Mouse (Mus musculus): ENCODE measurements at regions not wholly inside any gene's neighbourhood (a gene's known extent, or its start where the extent isn't known, plus 50 kb on each side); places are given as distances from the start of the nearest gene placed in this dataset.

GRCm38 (mm10) chr19:26532509-26532908, 72.3 kb upstream of the Smarca2 start:
- peaks cover 16% of the 10 kb centered on the region for H3K4me1 ChIP-seq
- no peaks in the 10 kb centered on the region for H3K27me3 ChIP-seq (replicated peaks)
- peak; percentile 53; the same call in 1 of the 2 replicates for ATAC-seq (ENCODE audit: low FRiP score)
- no peak overlapping the region for H3K9ac ChIP-seq (replicated peaks)
- H3K9me3 ChIP-seq (replicated peaks): no peaks in the 10 kb centered on the region
- no peaks in the 10 kb centered on the region for H3K36me3 ChIP-seq
- H3K4me2 ChIP-seq: peak overlapping the region; percentile 2; the same call in 1 of the 2 replicates
- no peak overlapping the region for H3K4me3 ChIP-seq (replicated peaks)
- WGBS: 30% methylated on average over 6 of the region's 6 CpGs
- H3K27ac ChIP-seq (replicated peaks): peak overlapping the region; percentile 41

- ATAC-seq (ENCODE audit: low FRiP score): no peak
- Histone ChIP-seq H3K27me3 (replicated peaks) (no peaks in the 10 kb centered on the region), H3K4me3 (replicated peaks) (no peak overlapping the region), H3K4me2 (no peak overlapping the region), H3K36me3 (no peaks in the 10 kb centered on the region), H3K9me3 (replicated peaks) (no peaks in the 10 kb centered on the region), H3K9ac (replicated peaks) (no peak overlapping the region), H3K4me1 (peaks cover 6% of the 10 kb centered on the region; the same call in 1 of the 2 replicates), H3K27ac (replicated peaks) (no peak overlapping the region)
- WGBS: 50% methylated on average over 3 of the region's 3 CpGs
These were observed 59.2 kb upstream of the Smarca2 start for GRCm38 (mm10) chr19:26545671-26546070.

GRCm38 (mm10) chr19:26547522-26547921, 57.3 kb upstream of the Smarca2 start:
- H3K4me2 ChIP-seq: no peak overlapping the region

GRCm38 (mm10) chr19:26548562-26549270, 56.1 kb upstream of the Smarca2 start:
- H3K4me1 ChIP-seq: peaks cover 6% of the 10 kb centered on the region; the same call in 1 of the 2 replicates
- no peaks in the 10 kb centered on the region for H3K9me3 ChIP-seq (replicated peaks)
- H3K27me3 ChIP-seq (replicated peaks): no peaks in the 10 kb centered on the region
- no peak overlapping the region for H3K4me2 ChIP-seq
- H3K4me3 ChIP-seq (replicated peaks): no peak overlapping the region
- 0 out of 2 replicates have a peak, but pooled peaks have one; percentile 26 for ATAC-seq (ENCODE audit: low FRiP score)
- 57% methylated on average over 14 of the region's 14 CpGs for WGBS
- H3K36me3 ChIP-seq: no peaks in the 10 kb centered on the region
- H3K27ac ChIP-seq (replicated peaks): no peak overlapping the region
- no peak overlapping the region for H3K9ac ChIP-seq (replicated peaks)

More at GRCm38 (mm10) chr19:26547522-26547921, 57.3 kb upstream of the Smarca2 start:
- no peak overlapping the region for H3K4me3 ChIP-seq (replicated peaks)
- H3K9me3 ChIP-seq (replicated peaks): no peaks in the 10 kb centered on the region
- no peak overlapping the region for H3K9ac ChIP-seq (replicated peaks)
- no peak for ATAC-seq (ENCODE audit: low FRiP score)
- 80% methylated on average over 6 of the region's 6 CpGs for WGBS
- H3K27ac ChIP-seq (replicated peaks): no peak overlapping the region
- H3K36me3 ChIP-seq: no peaks in the 10 kb centered on the region
- no peaks in the 10 kb centered on the region for H3K27me3 ChIP-seq (replicated peaks)
- peaks cover 6% of the 10 kb centered on the region; the same call in 1 of the 2 replicates for H3K4me1 ChIP-seq

DNA sequence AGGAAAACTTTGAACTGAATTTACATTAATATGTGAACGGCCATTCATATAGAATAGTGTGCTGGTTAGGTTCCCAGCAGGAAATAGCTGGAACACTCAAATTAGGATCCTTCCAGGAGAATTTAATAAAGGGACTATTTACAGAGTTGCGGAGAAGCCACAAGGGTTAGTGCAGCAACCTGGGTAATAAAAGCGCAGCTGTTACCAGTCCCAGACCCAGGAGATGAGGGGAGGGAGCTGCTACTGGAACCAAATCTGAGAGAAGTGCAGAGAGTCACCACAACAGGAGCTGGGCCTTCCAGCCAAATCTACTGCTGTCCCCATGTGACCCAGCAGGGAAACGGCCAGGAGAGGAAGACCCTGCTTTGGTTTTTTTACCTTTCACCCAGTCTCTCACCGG, 54.6 kb upstream of the Smarca2 start:
- Histone ChIP-seq H3K27me3 (replicated peaks) (no peaks in the 10 kb centered on the region), H3K36me3 (no peaks in the 10 kb centered on the region), H3K9me3 (replicated peaks) (no peaks in the 10 kb centered on the region), H3K4me2 (no peak overlapping the region), H3K4me1 (peaks cover 6% of the 10 kb centered on the region; the same call in 1 of the 2 replicates), H3K9ac (replicated peaks) (no peak overlapping the region), H3K4me3 (replicated peaks) (no peak overlapping the region), H3K27ac (replicated peaks) (no peak overlapping the region)
- no peak for ATAC-seq (ENCODE audit: low FRiP score)
- WGBS: 14% methylated on average over 5 of the region's 5 CpGs

Measured in neural tube, embryonic 15.5 days (tissue).